ENCODE assay signal across 30 mouse cellular contexts in the genomic region with DNA sequence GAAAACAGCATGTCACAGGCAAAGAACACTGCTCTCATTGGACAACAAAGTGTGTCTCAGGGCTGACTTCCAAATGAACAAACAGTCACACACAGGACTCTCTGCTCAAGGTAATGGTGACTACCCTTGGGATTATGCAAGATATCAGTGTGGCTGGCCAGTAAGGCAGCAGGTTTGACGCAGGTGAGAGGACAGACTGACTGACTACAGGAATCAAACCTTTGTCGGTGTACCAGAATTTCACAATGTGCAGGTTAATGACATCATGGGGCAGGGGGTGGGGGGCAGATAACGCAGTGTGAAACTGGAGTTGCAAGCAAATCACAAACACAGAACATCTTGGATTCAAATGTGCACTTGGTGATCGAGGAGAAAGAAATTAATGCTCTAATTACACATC.
"Had no signal": no experiment of that assay in that cellular context is flagged by ENCODE, and none has a peak within 500 bp of the region (broad histone marks: within the 10 kb centered on the region; RNA-seq: fewer than 3 reads in every experiment).

No protein-coding gene starts in this region.

- DNase-seq: layer of hippocampus, postnatal 36 days; left cerebral cortex, postnatal 4 days; liver, embryonic 13.5 days; lung, adult 18-20 months; lung, adult 2 months; lung, embryonic 14.5 days; lung, postnatal 10 days; lung, postnatal 14 days; lung, postnatal 36 days; lung, postnatal 4 days; midbrain, embryonic 14.5 days had no signal

- H3K36me3 ChIP-seq: limb, embryonic 10.5 days; limb, embryonic 12.5 days; limb, embryonic 13.5 days; liver, embryonic 13.5 days; liver, embryonic 15.5 days; lung, embryonic 15.5 days; midbrain, embryonic 10.5 days; midbrain, embryonic 12.5 days; midbrain, embryonic 13.5 days; midbrain, embryonic 15.5 days; neural tube, embryonic 12.5 days had no signal

- H3K4me2 ChIP-seq: limb, embryonic 12.5 days; limb, embryonic 13.5 days; limb, embryonic 15.5 days; liver, embryonic 13.5 days; liver, embryonic 15.5 days; lung, embryonic 14.5 days; lung, embryonic 15.5 days; midbrain, embryonic 11.5 days; midbrain, embryonic 12.5 days; midbrain, embryonic 13.5 days; midbrain, embryonic 15.5 days; neural tube, embryonic 12.5 days had no signal

- ATAC-seq: lung, postnatal 0 days; midbrain, embryonic 13.5 days; midbrain, embryonic 15.5 days; midbrain, embryonic 16.5 days had no signal

- H3K9ac ChIP-seq: limb, embryonic 12.5 days; limb, embryonic 13.5 days; limb, embryonic 15.5 days; liver, embryonic 13.5 days; liver, embryonic 14.5 days; liver, embryonic 15.5 days; lung, embryonic 14.5 days; lung, embryonic 15.5 days; midbrain, embryonic 12.5 days; midbrain, embryonic 13.5 days; midbrain, embryonic 15.5 days; neural tube, embryonic 12.5 days had no signal

- H3K27me3 ChIP-seq: limb, embryonic 12.5 days; limb, embryonic 13.5 days; limb, embryonic 15.5 days; lung, embryonic 15.5 days; midbrain, embryonic 13.5 days; neural tube, embryonic 12.5 days had no signal

- H3K27ac ChIP-seq: left cerebral cortex, adult 2 months; limb, embryonic 10.5 days; limb, embryonic 12.5 days; limb, embryonic 13.5 days; limb, embryonic 15.5 days; liver, embryonic 13.5 days; liver, embryonic 14.5 days; liver, embryonic 15.5 days; lung, embryonic 15.5 days; macrophage; midbrain, embryonic 10.5 days; midbrain, embryonic 12.5 days; midbrain, embryonic 13.5 days; midbrain, embryonic 15.5 days; neural tube, embryonic 12.5 days had no signal

- H3K9me3 ChIP-seq: limb, embryonic 10.5 days; limb, embryonic 12.5 days; limb, embryonic 13.5 days; limb, embryonic 15.5 days; liver, embryonic 13.5 days; liver, embryonic 15.5 days; lung, embryonic 15.5 days; megakaryocyte, embryonic 14.5 days; midbrain, embryonic 10.5 days; midbrain, embryonic 12.5 days; midbrain, embryonic 13.5 days; midbrain, embryonic 15.5 days had no signal

- H3K4me3 ChIP-seq: left cerebral cortex, adult 2 months; limb, embryonic 10.5 days; limb, embryonic 12.5 days; limb, embryonic 13.5 days; limb, embryonic 15.5 days; liver, embryonic 13.5 days; liver, embryonic 15.5 days; lung, embryonic 15.5 days; megakaryocyte, embryonic 14.5 days; midbrain, embryonic 10.5 days; midbrain, embryonic 12.5 days; midbrain, embryonic 13.5 days; midbrain, embryonic 15.5 days; myocyte; neural tube, embryonic 12.5 days had no signal
